Mouse (Mus musculus) liver, adult 2 months (tissue): ENCODE results near the gene Wfdc9. TPM values are rescaled to one million over a fixed set of nuclear protein-coding genes. Genes with fewer than 3 reads are reported as not detected.
A peak's percentile ranks its signal among the peaks of the same experiment; 100 is the strongest.

Experiments
- DNase-seq: peaks from one replicate; pipeline ENCODE4 v3.0.0-alpha.2; 2011; ENCODE audit warnings: low read depth, low spot score; ENCODE audit errors: extremely low read depth
- H3K27ac ChIP-seq: fragments of 200-500 bp; replicated peaks from 2 replicates; pipeline ENCODE4 v1.5.1; 2012; ENCODE audit warnings: low read depth, mild to moderate bottlenecking, control low read depth, inconsistent platforms, low read length; ENCODE audit not compliant: insufficient read depth
- H3K27me3 ChIP-seq: fragments of 200-500 bp; 2 replicates; pipeline ENCODE4 v1.6.1; 2012; ENCODE audit warnings: mild to moderate bottlenecking, moderate library complexity, low read length, inconsistent platforms; ENCODE audit not compliant: control insufficient read depth, insufficient read depth
- H3K36me3 ChIP-seq: fragments of 200-500 bp; 2 replicates; pipeline ENCODE4 v1.6.1; 2012; ENCODE audit warnings: low read length, inconsistent platforms; ENCODE audit not compliant: control insufficient read depth, insufficient read depth
- H3K4me1 ChIP-seq: fragments of 200-500 bp; 2 replicates; pipeline ENCODE4 v1.6.1; 2011; ENCODE audit warnings: low read length; ENCODE audit not compliant: control insufficient read depth, insufficient read depth
- H3K4me3 ChIP-seq: fragments of 200-500 bp; 2 replicates; pipeline ENCODE4 v1.5.1; 2011; ENCODE audit warnings: low read depth, mild to moderate bottlenecking, control low read depth, low read length, moderate library complexity; ENCODE audit not compliant: insufficient read depth
- H3K79me2 ChIP-seq: fragments of 200-500 bp; 2 replicates; pipeline ENCODE4 v1.6.1; 2012; ENCODE audit warnings: inconsistent platforms, mild to moderate bottlenecking, low read length, moderate library complexity; ENCODE audit not compliant: control insufficient read depth, insufficient read depth
- H3K9ac ChIP-seq: fragments of 200-500 bp; 2 replicates; pipeline ENCODE4 v1.6.1; 2012; ENCODE audit warnings: low read depth, mild to moderate bottlenecking, control low read depth, inconsistent platforms, low read length
- CTCF ChIP-seq: fragments of 200-500 bp; IDR thresholded peaks from 2 replicates; pipeline ENCODE4 v1.5.1; 2011; ENCODE audit warnings: low read depth, low read length, control low read depth
- POLR2A ChIP-seq: fragments of 200-500 bp; IDR thresholded peaks from 2 replicates; pipeline ENCODE4 v1.6.1; 2011; ENCODE audit warnings: low read length, control low read depth; ENCODE audit not compliant: insufficient read depth; ENCODE audit errors: extremely low read depth
- WGBS: fragments of 180-500 bp; shearing (Covaris S2); methylation state at CpG from one replicate; pipeline ENCODE4 v1.1.7; 2018; 5-methylcytosine and 5-hydroxymethylcytosine counted together
- polyA plus RNA-seq: library from polyadenylated mRNA; depleted of rRNA; stranded (reverse); fragments of >200 nt; gene quantifications from 2 replicates; pipeline ENCODE4 v1.2.3, GENCODE M21; 2012
- total RNA-seq: library from RNA; depleted of rRNA; stranded (reverse); fragments of >200 nt; gene quantifications from 2 replicates; pipeline ENCODE4 v1.2.3, GENCODE M21; 2014

Gene Wfdc9
- total and polyA plus RNA-seq, 2 experiments = not detected

- no peaks in the 10 kb centered on the region for H3K79me2 ChIP-seq
- TF ChIP-seq CTCF = no peak
- TF ChIP-seq POLR2A = no peak
- DNase-seq = no peak
These were observed 14.3 kb downstream of the Wfdc9 start for GRCm38 (mm10) chr2:164641881-164642673.

GRCm38 (mm10) chr2:164641129-164641528, 15.3 kb downstream of the Wfdc9 start:
- TF ChIP-seq POLR2A (no peak), CTCF (no peak)
- Histone ChIP-seq H3K4me1 (no peaks in the 10 kb centered on the region), H3K36me3 (no peaks in the 10 kb centered on the region), H3K27me3 (no peaks in the 10 kb centered on the region), H3K4me3 (no peak overlapping the region), H3K9ac (no peak overlapping the region), H3K79me2 (no peaks in the 10 kb centered on the region), H3K27ac (no peak overlapping the region)
- 63% methylated on average over 7 of the region's 7 CpGs for WGBS
- peak; percentile 16 for DNase-seq

More at GRCm38 (mm10) chr2:164641881-164642673, 14.3 kb downstream of the Wfdc9 start:
- H3K9ac ChIP-seq = no peak overlapping the region
- no peak overlapping the region for H3K4me3 ChIP-seq
- WGBS = 87% methylated on average over 13 of the region's 13 CpGs
- H3K27ac ChIP-seq = no peak overlapping the region
- no peaks in the 10 kb centered on the region for H3K4me1 ChIP-seq
- no peaks in the 10 kb centered on the region for H3K36me3 ChIP-seq
- no peaks in the 10 kb centered on the region for H3K27me3 ChIP-seq

GRCm38 (mm10) chr2:164638696-164639095, 17.7 kb downstream of the Wfdc9 start, which contains the start of gene Wfdc16:
Wfdc16 (minus strand) TSS chr2:164638796.
- Histone ChIP-seq H3K27me3 (no peaks in the 10 kb centered on the region), H3K4me1 (no peaks in the 10 kb centered on the region), H3K4me3 (no peak within 1 kb of the TSS), H3K27ac (no peak within 1 kb of the TSS), H3K36me3 (no peaks in the 10 kb centered on the region), H3K9ac (no peak within 1 kb of the TSS), H3K79me2 (no peaks in the 10 kb centered on the region)
- no peak for TF ChIP-seq CTCF
- TF ChIP-seq POLR2A = no peak
- peak; percentile 19 for DNase-seq
- WGBS = 43% methylated on average over 3 of the region's 3 CpGs

GRCm38 (mm10) chr2:164635266-164635665, 21.1 kb downstream of the Wfdc9 start:
- no peak for DNase-seq
- Histone ChIP-seq H3K27ac (no peak overlapping the region), H3K9ac (no peak overlapping the region), H3K79me2 (no peaks in the 10 kb centered on the region), H3K36me3 (no peaks in the 10 kb centered on the region), H3K4me1 (no peaks in the 10 kb centered on the region), H3K4me3 (no peak overlapping the region), H3K27me3 (no peaks in the 10 kb centered on the region)
- WGBS = 83% methylated on average over 9 of the region's 9 CpGs
- TF ChIP-seq CTCF (no peak), POLR2A (no peak)

GRCm38 (mm10) chr2:164621775-164622174, 34.6 kb downstream of the Wfdc9 start:
- Histone ChIP-seq H3K4me1 (no peaks in the 10 kb centered on the region), H3K9ac (no peak overlapping the region), H3K27me3 (no peaks in the 10 kb centered on the region), H3K79me2 (no peaks in the 10 kb centered on the region), H3K36me3 (no peaks in the 10 kb centered on the region), H3K4me3 (no peak overlapping the region), H3K27ac (no peak overlapping the region)
- DNase-seq = no peak
- WGBS = 82% methylated on average over 4 of the region's 4 CpGs
- TF ChIP-seq CTCF (no peak), POLR2A (no peak)

- H3K79me2 ChIP-seq = no peaks in the 10 kb centered on the region
- H3K36me3 ChIP-seq = no peaks in the 10 kb centered on the region
- WGBS = 67% methylated on average over 5 of the region's 5 CpGs
- no peak overlapping the region for H3K9ac ChIP-seq
- no peak overlapping the region for H3K27ac ChIP-seq
- H3K27me3 ChIP-seq = no peaks in the 10 kb centered on the region
- no peak for DNase-seq
- TF ChIP-seq POLR2A = no peak
- no peak for TF ChIP-seq CTCF
- H3K4me1 ChIP-seq = no peaks in the 10 kb centered on the region
- no peak overlapping the region for H3K4me3 ChIP-seq
These were observed 37.3 kb downstream of the Wfdc9 start for GRCm38 (mm10) chr2:164619050-164619449.
